Comparison of ENCODE assay signal across 26 mouse cellular contexts in genomic region chr7:131031755-131032154, GRCm38 (mm10). TPM values are rescaled to one million over a fixed set of nuclear protein-coding genes. Genes with fewer than 3 reads are reported as not detected.
A peak's percentile ranks its signal among the peaks of the same experiment; 100 is the strongest.
DNase-seq lines count a peak whose midpoint lies in the region; ATAC-seq and TF ChIP-seq lines count a peak whose summit lies in the region.
"Had no signal": no experiment of that assay in that cellular context is flagged by ENCODE, and none has a peak within 500 bp of the region (broad histone marks: within the 10 kb centered on the region; RNA-seq: fewer than 3 reads in every experiment).

TSS of gene Dmbt1 (plus strand) at chr7:131032053.

- DNase-seq in thymus, postnatal 0 days (ENCODE audit: low spot score): no peak
- DNase-seq in lung, postnatal 0 days (ENCODE audit: low spot score): no peak
- DNase-seq in spleen, postnatal 14 days (ENCODE audit: low spot score in 2 of 2): no peak
- DNase-seq: adrenal gland, adult 2 months; adrenal gland, postnatal 25 days; cerebellum, adult 11-12 months; cerebellum, adult 8-10 months; cerebellum, postnatal 10 days; cerebellum, postnatal 36 days; gastrocnemius, postnatal 10 days; gastrocnemius, postnatal 36 days; heart, adult 2 months had no signal

- peak within 1 kb of the TSS; percentile 34 for H3K4me2 ChIP-seq in intestine, embryonic 15.5 days (replicated peaks)
- H3K4me2 ChIP-seq in intestine, postnatal 0 days (replicated peaks; ENCODE audit: low read depth): peak within 1 kb of the TSS; percentile 46
- no peak within 1 kb of the TSS for H3K4me2 ChIP-seq in stomach, embryonic 15.5 days
- H3K4me2 ChIP-seq in lung, postnatal 0 days (replicated peaks; ENCODE audit: low read depth, low read length): no peak within 1 kb of the TSS
- H3K4me2 ChIP-seq: forebrain, embryonic 13.5 days; hindbrain, embryonic 12.5 days; hindbrain, embryonic 15.5 days had no signal

- TF ChIP-seq EP300 in lung, postnatal 0 days (IDR thresholded peaks at IDR 0.05): no peak

- peak within 1 kb of the TSS; percentile 22 for H3K4me3 ChIP-seq in intestine, embryonic 15.5 days (replicated peaks)
- H3K4me3 ChIP-seq in intestine, postnatal 0 days (ENCODE audit: low read depth, low read length): peak within 1 kb of the TSS; percentile 29
- 0 out of 2 replicates have a peak within 1 kb of the TSS, but pooled peaks have one; percentile 6 for H3K4me3 ChIP-seq in stomach, embryonic 15.5 days (replicated peaks)
- H3K4me3 ChIP-seq in lung, postnatal 0 days (ENCODE audit: low read depth, low read length): no peak within 1 kb of the TSS
- H3K4me3 ChIP-seq: forebrain, embryonic 10.5 days; forebrain, embryonic 13.5 days; heart, adult 2 months; heart, embryonic 10.5 days; hindbrain, embryonic 12.5 days; hindbrain, embryonic 15.5 days had no signal

- H3K27me3 ChIP-seq in intestine, embryonic 15.5 days (replicated peaks): no peaks in the 10 kb centered on the region
- no peaks in the 10 kb centered on the region for H3K27me3 ChIP-seq in intestine, postnatal 0 days (replicated peaks; ENCODE audit: control insufficient read depth, insufficient read depth, low read length)
- H3K27me3 ChIP-seq in stomach, embryonic 15.5 days (replicated peaks): no peaks in the 10 kb centered on the region
- H3K27me3 ChIP-seq in lung, postnatal 0 days (replicated peaks; ENCODE audit: insufficient read depth, low read length): no peaks in the 10 kb centered on the region
- H3K27me3 ChIP-seq: hindbrain, embryonic 12.5 days; hindbrain, embryonic 15.5 days had no signal

- ATAC-seq in intestine, embryonic 15.5 days: peak; percentile 84
- peak; percentile 74 for ATAC-seq in intestine, postnatal 0 days
- no peak for ATAC-seq in stomach, embryonic 15.5 days (ENCODE audit: insufficient read depth, low FRiP score, low read depth)
- ATAC-seq in lung, postnatal 0 days: no peak
- ATAC-seq: CD4-positive, CD25-positive, alpha-beta regulatory T cell, adult 4 months; forebrain, embryonic 13.5 days; forebrain, embryonic 16.5 days had no signal

- no peak within 1 kb of the TSS for H3K9ac ChIP-seq in intestine, embryonic 15.5 days
- no peak within 1 kb of the TSS for H3K9ac ChIP-seq in intestine, postnatal 0 days (ENCODE audit: low read depth, low read length)
- no peak within 1 kb of the TSS for H3K9ac ChIP-seq in stomach, embryonic 15.5 days
- no peak within 1 kb of the TSS for H3K9ac ChIP-seq in lung, postnatal 0 days (replicated peaks; ENCODE audit: low read depth)
- H3K9ac ChIP-seq: forebrain, embryonic 13.5 days; hindbrain, embryonic 12.5 days; hindbrain, embryonic 15.5 days had no signal

- H3K36me3 ChIP-seq in intestine, embryonic 15.5 days: no peaks in the 10 kb centered on the region
- H3K36me3 ChIP-seq in intestine, postnatal 0 days (ENCODE audit: control insufficient read depth, insufficient read depth): no peaks in the 10 kb centered on the region
- H3K36me3 ChIP-seq in stomach, embryonic 15.5 days: no peaks in the 10 kb centered on the region
- H3K36me3 ChIP-seq in lung, postnatal 0 days (ENCODE audit: insufficient read depth, low read length): no peaks in the 10 kb centered on the region
- H3K36me3 ChIP-seq: forebrain, embryonic 10.5 days; heart, embryonic 10.5 days; hindbrain, embryonic 12.5 days; hindbrain, embryonic 15.5 days had no signal

- no peak for TF ChIP-seq CTCF in intestine, postnatal 0 days (IDR thresholded peaks at IDR 0.05; ENCODE audit: low read depth)
- TF ChIP-seq CTCF in lung, postnatal 0 days (IDR thresholded peaks at IDR 0.05): no peak

- H3K9me3 ChIP-seq in intestine, embryonic 15.5 days: no peaks in the 10 kb centered on the region
- no peaks in the 10 kb centered on the region for H3K9me3 ChIP-seq in intestine, postnatal 0 days (ENCODE audit: control insufficient read depth)
- no peaks in the 10 kb centered on the region for H3K9me3 ChIP-seq in stomach, embryonic 15.5 days
- no peaks in the 10 kb centered on the region for H3K9me3 ChIP-seq in lung, postnatal 0 days (ENCODE audit: low read length)
- H3K9me3 ChIP-seq: forebrain, embryonic 10.5 days; forebrain, embryonic 13.5 days; heart, embryonic 10.5 days; hindbrain, embryonic 12.5 days; hindbrain, embryonic 15.5 days had no signal

- no peak within 1 kb of the TSS for H3K27ac ChIP-seq in intestine, embryonic 15.5 days
- H3K27ac ChIP-seq in intestine, postnatal 0 days (ENCODE audit: low read depth, low read length): no peak within 1 kb of the TSS; the same call in 1 of the 2 replicates
- no peak within 1 kb of the TSS for H3K27ac ChIP-seq in stomach, embryonic 15.5 days
- H3K27ac ChIP-seq in lung, postnatal 0 days (ENCODE audit: low read length): no peak within 1 kb of the TSS
- H3K27ac ChIP-seq: forebrain, embryonic 10.5 days; forebrain, embryonic 13.5 days; heart, adult 2 months; heart, embryonic 10.5 days; hindbrain, embryonic 12.5 days; hindbrain, embryonic 15.5 days had no signal

- no peaks in the 10 kb centered on the region for H3K4me1 ChIP-seq in intestine, embryonic 15.5 days (replicated peaks)
- H3K4me1 ChIP-seq in intestine, postnatal 0 days (replicated peaks; ENCODE audit: control insufficient read depth, insufficient read depth, low read length): 0 out of 2 replicates have a peak, but pooled peaks cover 3% of the 10 kb centered on the region
- no peaks in the 10 kb centered on the region for H3K4me1 ChIP-seq in stomach, embryonic 15.5 days
- H3K4me1 ChIP-seq in lung, postnatal 0 days (ENCODE audit: insufficient read depth, low read depth, low read length): no peaks in the 10 kb centered on the region
- H3K4me1 ChIP-seq: hindbrain, embryonic 12.5 days; hindbrain, embryonic 15.5 days had no signal

- WGBS in intestine, embryonic 15.5 days: 40% methylated on average over 5 of the region's 5 CpGs
- 30% methylated on average over 5 of the region's 5 CpGs for WGBS in intestine, postnatal 0 days
- WGBS in stomach, embryonic 15.5 days: 52% methylated on average over 5 of the region's 5 CpGs
- 54% methylated on average over 5 of the region's 5 CpGs for WGBS in lung, postnatal 0 days

RNA-seq across cellular contexts. Expression of gene Dmbt1, which starts in this region (rescaled TPM):
- polyA plus RNA-seq in intestine, embryonic 15.5 days (2015; fragmentation: Nextera tagmentation; extraction: Ambion mirVana): 126 and 138 TPM in 2 replicates
- polyA plus RNA-seq in intestine, postnatal 0 days (2015; fragmentation: Nextera tagmentation; extraction: Ambion mirVana): 104 and 121 TPM in 2 replicates
- polyA plus RNA-seq in stomach, embryonic 15.5 days (2015; fragmentation: Nextera tagmentation; extraction: Ambion mirVana): 47.9 and 69.0 TPM in 2 replicates
- polyA plus RNA-seq in thymus, postnatal 0 days (2015; fragmentation: Nextera tagmentation; extraction: Ambion mirVana): 0.35 and 0.49 TPM in 2 replicates
- not detected in 2 replicates for polyA plus RNA-seq in lung, postnatal 0 days (2015; fragmentation: Nextera tagmentation; extraction: Ambion mirVana)
- polyA plus RNA-seq: adrenal gland, adult 2 months; C2C12; CD4-positive, CD25-positive, alpha-beta regulatory T cell, adult 4 months; embryonic facial prominence, embryonic 11.5 days; forebrain, embryonic 10.5 days; forebrain, embryonic 16.5 days; heart, embryonic 10.5 days; heart, embryonic 14.5 days; heart, postnatal 0 days; hindbrain, embryonic 12.5 days; hindbrain, embryonic 15.5 days had no signal

Comparison
In these comparisons a context has a peak if more than half of its experiments do, and no peak if none do; other contexts are left out.
1. RNA of gene Dmbt1 (polyA plus RNA-seq): 126 to 138 TPM in intestine, embryonic 15.5 days, 104 to 121 TPM in intestine, postnatal 0 days and 47.9 to 69.0 TPM in stomach, embryonic 15.5 days; 0.35 to 0.49 TPM in thymus, postnatal 0 days and not detected in lung, postnatal 0 days; every median in the first group is over 10 times any median in the second.
2. ATAC-seq: peak in intestine, embryonic 15.5 days (single experiment) and intestine, postnatal 0 days (single experiment); none in stomach, embryonic 15.5 days (single experiment) and lung, postnatal 0 days (single experiment).
3. H3K4me2 ChIP-seq: peak in intestine, embryonic 15.5 days (single experiment) and intestine, postnatal 0 days (single experiment); none in stomach, embryonic 15.5 days (single experiment) and lung, postnatal 0 days (single experiment).